Mouse (Mus musculus) WW6 (cell line): Measurements from ENCODE around the gene Tns3.

Source experiments
- DNase-seq: peaks from one replicate; pipeline ENCODE4 v3.0.0-alpha.2; 2013; ENCODE audit warnings: low read depth, low spot score

Tns3 gene

DNA sequence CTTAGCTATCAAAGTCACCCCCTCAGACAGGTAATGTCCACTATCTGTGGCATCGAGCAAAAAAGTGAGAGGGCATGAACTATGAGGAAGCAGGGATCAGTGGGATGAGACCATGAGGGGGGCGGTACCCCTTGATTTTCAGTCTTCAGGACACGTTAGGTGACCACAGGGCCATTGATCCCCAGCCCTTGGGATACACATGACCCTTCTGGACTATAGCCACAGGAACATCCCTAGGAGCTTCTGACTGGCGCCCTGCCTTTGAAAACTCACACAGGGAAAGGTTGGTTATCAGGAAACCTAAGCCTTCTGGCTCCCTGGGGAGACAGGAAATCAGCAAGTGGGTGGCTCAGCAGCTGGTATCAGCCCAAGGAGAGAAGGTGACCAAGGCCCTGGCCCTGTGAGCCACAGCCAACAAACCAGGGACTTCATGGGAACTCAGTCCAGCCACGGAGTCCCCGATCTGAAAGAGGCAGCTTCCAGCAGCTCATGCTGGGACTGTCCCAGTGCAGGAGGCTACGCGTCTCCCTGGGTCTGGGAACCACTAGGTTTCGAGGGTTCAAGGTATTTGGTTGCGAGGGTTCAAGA lies 12.8 kb downstream of the Tns3 start:
- DNase-seq = no peak

- DNase-seq = no peak
Observed at GRCm38 (mm10) chr11:8645609-8646008, 18.7 kb downstream of the Tns3 start.

DNA sequence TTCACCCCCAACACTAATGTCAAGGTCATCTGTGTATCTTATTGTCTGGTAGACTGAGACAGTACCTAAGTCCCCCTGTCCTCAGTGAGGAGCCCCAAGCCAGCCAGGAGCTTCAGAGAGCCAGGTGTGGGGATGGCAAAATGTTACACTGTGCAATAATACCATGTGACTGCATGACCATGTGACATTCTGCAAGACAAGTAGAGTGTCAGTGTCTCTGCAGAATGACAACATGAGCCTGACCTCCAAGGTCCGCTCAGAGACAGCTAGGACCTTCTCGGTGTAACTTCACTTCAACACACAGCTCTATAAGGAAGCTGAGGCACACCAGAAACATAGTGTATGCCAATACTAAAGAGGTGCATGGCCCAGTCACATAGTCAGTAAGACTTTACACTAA lies 20.1 kb downstream of the Tns3 start:
- no peak for DNase-seq

DNA sequence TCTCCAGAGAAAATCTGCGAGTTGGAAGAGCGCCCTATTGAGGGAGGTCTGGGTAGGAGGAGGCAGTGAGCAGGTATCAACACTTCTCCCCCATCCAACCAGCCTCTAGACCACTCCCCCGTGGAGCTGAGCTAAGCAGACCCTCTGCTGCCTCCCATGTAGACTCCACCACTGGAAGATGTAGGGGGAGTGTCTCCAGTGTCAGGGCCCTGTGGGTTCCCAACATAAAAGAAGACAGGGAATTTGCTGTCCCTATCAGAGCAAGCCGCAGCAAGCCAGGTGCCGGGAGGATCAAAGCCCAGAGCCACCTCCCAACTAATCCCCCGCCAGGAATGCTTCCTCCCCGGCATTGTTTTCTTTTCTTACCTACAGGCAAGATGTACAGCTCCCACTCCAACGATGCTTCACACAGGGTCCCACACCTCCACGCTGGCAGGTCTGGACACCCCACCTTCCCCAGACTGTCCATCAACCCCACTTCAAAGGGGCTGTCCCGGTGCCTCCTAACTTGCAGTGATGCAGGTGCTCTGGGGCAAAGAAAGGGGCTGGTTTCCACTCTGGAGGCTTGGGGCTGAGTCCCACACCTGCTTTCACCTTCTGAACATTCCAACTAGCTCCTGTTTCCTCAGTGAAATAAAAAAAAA lies 22.6 kb downstream of the Tns3 start:
- DNase-seq = peak; percentile 81

DNA sequence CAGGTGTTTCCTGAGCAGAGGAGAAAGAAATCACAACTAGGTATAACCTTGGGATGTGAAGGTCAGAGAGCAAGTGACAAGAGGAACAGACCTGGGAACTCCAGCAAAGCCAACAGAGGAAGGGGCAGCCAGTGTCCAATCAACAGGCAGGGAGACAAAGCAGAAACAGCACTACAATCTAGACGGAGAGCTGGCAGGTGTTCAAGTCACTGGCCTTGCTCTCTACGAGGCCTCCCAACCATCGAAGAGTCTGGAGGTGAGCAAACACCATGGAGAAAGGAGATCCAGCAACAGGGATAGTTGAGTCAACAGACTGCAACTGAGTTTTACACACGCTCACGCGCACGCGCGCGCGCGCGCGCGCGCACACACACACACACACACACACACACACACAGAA lies 24.6 kb downstream of the Tns3 start:
- DNase-seq = no peak

DNA sequence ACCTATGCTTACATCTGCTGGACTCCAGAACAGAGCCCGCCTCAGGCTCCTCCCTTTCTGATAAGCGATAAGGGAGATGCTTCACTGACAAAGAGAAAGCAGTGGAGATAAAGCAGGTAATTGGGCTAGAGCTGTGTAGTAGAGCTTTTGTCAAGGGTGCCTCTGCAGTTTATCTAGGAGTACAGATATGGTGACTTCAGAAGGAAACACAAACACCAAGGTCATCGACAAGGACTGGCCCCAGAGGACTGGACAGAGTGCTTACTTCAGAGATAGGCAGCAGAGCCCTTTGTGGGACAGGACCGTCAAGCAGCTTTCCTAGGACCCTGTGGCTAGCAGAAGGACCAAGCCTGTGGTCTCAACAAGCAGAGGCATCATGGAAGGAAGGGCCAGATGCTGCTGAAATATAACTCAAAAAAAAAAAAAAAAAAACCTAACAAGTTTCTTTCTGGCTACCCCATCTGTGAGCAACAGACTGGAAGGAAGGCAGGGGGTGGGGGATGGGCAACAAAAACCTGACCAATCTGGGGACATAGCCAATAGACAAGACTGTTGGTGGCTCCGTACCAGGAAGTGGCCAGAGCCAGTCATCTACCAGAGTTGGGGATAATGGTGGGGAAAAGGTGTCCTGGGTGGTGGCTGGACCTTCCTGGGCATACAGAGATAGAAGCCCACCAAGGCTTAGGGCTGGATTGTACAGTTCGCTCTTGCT lies 25.2 kb downstream of the Tns3 start:
- DNase-seq = no peak

- DNase-seq = no peak
Observed at GRCm38 (mm10) chr11:8637469-8638447, 26.6 kb downstream of the Tns3 start.

GRCm38 (mm10) chr11:8636680-8637079 lies 27.7 kb downstream of the Tns3 start:
- DNase-seq = no peak

GRCm38 (mm10) chr11:8635778-8636177 lies 28.6 kb downstream of the Tns3 start:
- DNase-seq = no peak

- DNase-seq = peak; percentile 76
Observed at GRCm38 (mm10) chr11:8634728-8635410, 29.5 kb downstream of the Tns3 start.

GRCm38 (mm10) chr11:8632163-8632562 lies 32.2 kb downstream of the Tns3 start:
- no peak for DNase-seq

DNA sequence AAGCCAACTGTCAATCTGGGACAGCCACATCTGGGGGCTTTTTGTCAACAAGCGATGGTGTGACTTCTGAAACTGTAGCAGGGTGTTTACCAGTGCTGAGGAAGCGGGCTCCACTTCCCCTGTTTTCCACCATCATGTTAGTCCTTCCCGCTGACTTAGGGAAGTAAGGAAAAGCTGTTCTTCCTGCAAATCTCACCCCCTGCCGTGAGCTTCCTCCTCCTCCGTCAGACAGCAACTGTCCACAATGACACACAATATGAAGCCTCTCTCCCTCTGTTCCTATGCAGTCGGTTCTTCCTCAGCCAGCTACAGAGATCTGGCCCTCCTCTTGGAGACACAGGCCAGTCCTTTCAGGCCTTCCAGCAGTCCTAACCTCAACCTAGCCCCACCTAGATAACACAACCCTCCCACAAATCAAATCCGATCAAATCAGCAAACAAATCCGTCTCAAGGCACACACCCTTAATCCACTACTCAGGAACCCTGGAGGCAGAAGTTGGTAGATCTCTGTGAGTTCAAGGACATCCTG lies 34.4 kb downstream of the Tns3 start:
- DNase-seq = no peak

DNA sequence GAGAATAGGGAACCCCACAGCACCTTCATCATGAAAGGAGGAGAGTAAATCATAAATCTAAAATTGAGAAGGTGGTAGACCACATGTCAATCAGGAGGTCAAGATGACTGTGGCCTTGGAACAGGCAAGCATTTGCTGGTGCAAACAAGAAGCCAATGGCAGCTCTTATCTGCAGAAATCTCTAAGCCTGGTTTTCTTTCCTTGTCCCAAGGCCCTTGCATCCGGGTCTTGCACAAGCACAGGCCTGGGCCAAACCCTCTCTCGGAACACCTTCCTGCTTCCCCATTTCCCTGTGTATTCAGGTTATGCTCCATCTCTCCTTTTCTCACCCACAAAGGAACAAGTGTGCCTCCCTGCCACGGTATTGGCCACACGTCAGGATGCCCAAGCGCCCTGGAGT lies 35.0 kb downstream of the Tns3 start:
- DNase-seq = no peak

DNA sequence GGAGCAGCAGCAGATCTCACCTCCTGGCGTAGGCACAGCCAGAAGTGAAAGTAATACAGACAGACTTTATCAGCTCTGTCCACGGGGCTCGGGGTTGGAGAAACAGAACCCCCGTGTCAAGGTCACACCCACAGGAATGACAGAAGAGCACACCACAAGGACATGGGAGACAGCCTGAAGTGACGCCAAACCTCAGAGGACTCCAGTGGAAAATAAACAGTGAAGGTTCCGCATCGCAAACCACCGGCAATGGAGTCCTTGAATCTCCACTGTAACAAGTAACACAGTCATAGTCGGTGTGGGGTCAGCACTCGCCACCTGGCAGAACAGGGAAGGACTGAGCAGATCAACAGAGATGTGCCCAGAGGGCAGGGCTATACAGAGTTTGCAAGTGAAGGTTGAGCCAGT lies 35.5 kb downstream of the Tns3 start:
- DNase-seq = no peak

- DNase-seq = no peak
Observed at GRCm38 (mm10) chr11:8627156-8627555, 37.2 kb downstream of the Tns3 start.

DNA sequence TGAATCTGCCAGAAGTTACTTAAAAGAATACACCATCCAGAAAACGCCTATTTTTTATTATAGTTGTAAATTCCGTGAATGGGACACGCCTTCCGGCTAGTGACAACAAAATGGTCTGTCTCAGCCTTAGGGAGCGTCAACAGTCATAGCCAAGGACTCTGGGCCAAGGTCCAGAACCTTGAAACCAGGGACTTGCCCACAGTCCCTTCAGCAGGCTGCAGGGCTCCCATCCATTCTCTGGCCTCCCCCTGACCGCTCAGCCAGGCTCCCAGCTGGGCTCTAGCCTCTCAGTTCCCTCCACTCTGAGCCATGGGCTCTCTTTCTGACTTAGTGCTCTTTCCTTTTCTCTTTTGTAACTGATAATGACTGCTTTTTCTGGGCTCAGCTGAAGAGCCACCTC lies 37.6 kb downstream of the Tns3 start:
- DNase-seq = no peak

DNA sequence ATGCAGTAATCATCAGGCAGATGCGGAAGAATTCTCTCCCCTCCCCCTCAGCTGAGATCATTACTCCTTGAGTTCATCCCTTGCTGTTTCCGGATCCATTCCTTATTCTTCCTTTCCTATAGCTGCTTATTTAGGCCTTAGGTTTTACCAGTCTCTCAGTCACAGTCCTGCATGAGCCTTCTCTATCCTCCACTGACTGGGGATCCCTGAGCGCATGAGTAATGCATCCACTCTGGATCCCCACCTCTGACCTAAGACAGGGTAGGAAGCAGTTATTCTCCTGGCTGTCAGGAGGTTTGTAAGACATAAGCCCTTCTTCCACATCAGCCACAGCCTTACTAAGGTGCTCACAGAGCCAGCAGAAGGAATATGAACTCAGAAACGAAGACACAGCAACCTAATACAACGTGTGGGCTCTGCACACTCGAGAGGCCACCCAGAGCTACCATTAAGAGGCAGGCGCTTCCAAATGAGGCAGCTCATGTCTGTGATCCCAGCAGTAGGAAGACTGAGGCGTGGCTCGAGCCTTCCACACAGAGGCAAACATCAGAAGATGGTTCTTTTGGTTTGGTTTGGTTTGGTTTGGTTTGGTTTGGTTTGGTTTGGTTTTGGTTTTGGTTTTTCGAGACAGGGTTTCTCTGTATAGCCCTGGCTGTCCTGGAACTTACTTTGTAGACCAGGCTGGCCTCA lies 38.3 kb downstream of the Tns3 start:
- no peak for DNase-seq

- DNase-seq = no peak
Observed at GRCm38 (mm10) chr11:8625451-8625850, 38.9 kb downstream of the Tns3 start.

GRCm38 (mm10) chr11:8624179-8624886 lies 40.0 kb downstream of the Tns3 start:
- no peak for DNase-seq

DNA sequence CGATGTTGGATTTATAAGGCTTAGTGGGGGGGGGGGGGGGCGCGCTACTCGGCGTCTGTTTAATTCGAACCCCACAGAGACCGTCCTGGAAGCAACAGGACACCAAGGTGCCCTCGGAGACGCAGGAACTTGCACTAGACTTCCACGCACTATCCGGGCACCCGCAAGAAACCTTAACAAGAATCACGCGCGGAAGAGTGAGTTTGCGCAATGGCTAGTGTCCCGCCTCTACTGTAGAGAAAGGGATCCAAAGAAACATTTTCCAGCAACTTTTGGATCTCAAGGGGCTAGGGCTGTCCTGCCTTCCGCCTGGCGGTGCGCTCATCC lies 40.5 kb downstream of the Tns3 start:
- no peak for DNase-seq
